Mouse (Mus musculus) urinary bladder, postnatal 25 days (tissue): ENCODE results near the gene Col5a1.

Experiments
- DNase-seq: peaks from one replicate; pipeline ENCODE4 v3.0.0; 2022; ENCODE audit warnings: low spot score

The Col5a1 gene

DNA sequence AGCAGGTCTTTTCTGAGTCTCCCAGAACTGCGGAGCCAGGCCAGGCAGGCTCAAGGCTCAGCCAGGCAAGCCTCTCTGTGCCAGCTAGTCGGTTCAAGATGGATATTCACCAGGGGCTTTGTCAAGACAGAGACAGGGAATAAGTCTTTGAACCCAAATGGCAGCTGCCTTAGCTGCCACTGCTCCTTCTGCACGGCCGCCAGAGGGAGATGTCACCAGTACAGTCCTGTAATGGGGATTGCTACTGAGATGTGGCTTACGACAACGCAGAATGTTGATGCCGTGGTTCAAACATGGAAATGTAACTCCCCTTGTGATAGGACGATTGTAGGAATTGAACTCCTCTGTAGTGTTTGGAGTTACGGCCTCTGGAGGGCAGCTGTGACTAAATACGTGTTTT is 199.9 kb downstream of the Col5a1 start:
- no peak for DNase-seq

DNA sequence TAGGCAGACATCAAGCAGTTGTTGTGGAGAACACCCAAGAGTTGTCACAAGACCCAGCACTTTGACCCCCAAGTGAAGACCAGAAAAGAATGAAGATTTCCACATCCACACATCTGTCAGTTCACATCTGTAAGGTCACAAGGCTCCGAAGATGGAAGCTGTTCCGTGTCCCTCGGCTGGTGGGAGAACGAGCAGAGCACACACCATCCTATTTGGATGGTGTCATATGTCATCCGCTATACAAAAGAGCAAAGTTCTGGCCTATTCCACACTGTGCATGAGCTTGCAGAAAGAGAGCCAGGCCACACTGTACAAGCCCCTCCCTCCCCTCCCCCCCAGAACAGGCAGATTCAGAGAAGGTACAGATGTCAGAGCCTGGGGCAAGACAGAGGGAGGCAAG is 202.9 kb downstream of the Col5a1 start:
- DNase-seq = no peak
